In genomic region chr11:34515301-34515700, GRCm38 (mm10) we compare ENCODE assay signal across 13 mouse cellular contexts.
DNase-seq lines count a peak whose midpoint lies in the region; ATAC-seq and TF ChIP-seq lines count a peak whose summit lies in the region.
"Had no signal": no experiment of that assay in that cellular context is flagged by ENCODE, and none has a peak within 500 bp of the region (broad histone marks: within the 10 kb centered on the region; RNA-seq: fewer than 3 reads in every experiment).

No protein-coding gene starts in this region.

- H3K4me3 ChIP-seq in stomach, embryonic 14.5 days (ENCODE audit: low read depth, low read length) = no peak overlapping the region
- no peak overlapping the region for H3K4me3 ChIP-seq in stomach, postnatal 0 days (ENCODE audit: low read depth, low read length)
- H3K4me3 ChIP-seq in embryonic facial prominence, embryonic 12.5 days = no peak overlapping the region
- H3K4me3 ChIP-seq in liver, embryonic 13.5 days (replicated peaks) = no peak overlapping the region
- no peak overlapping the region for H3K4me3 ChIP-seq in lung, postnatal 0 days (ENCODE audit: low read depth, low read length)
- H3K4me3 ChIP-seq: forebrain, embryonic 10.5 days; heart, embryonic 15.5 days; hindbrain, embryonic 13.5 days; intestine, embryonic 15.5 days had no signal

- no peak for TF ChIP-seq EP300 in stomach, postnatal 0 days (optimal IDR thresholded peaks at IDR 0.05)
- no peak for TF ChIP-seq EP300 in lung, postnatal 0 days (IDR thresholded peaks at IDR 0.05)

- H3K36me3 ChIP-seq in stomach, embryonic 14.5 days (ENCODE audit: control insufficient read depth, insufficient read depth, low read length) = no peaks in the 10 kb centered on the region
- H3K36me3 ChIP-seq in stomach, postnatal 0 days (ENCODE audit: control insufficient read depth, insufficient read depth, low read length) = no peaks in the 10 kb centered on the region
- no peaks in the 10 kb centered on the region for H3K36me3 ChIP-seq in embryonic facial prominence, embryonic 12.5 days
- H3K36me3 ChIP-seq in liver, embryonic 13.5 days = no peaks in the 10 kb centered on the region
- no peaks in the 10 kb centered on the region for H3K36me3 ChIP-seq in lung, postnatal 0 days (ENCODE audit: insufficient read depth, low read length)
- H3K36me3 ChIP-seq: forebrain, embryonic 10.5 days; heart, embryonic 15.5 days; hindbrain, embryonic 13.5 days; intestine, embryonic 15.5 days had no signal

- TF ChIP-seq CTCF in stomach, postnatal 0 days (IDR thresholded peaks at IDR 0.05; ENCODE audit: low read depth) = no peak
- TF ChIP-seq CTCF in lung, postnatal 0 days (IDR thresholded peaks at IDR 0.05) = no peak

- H3K4me2 ChIP-seq in stomach, embryonic 14.5 days (replicated peaks; ENCODE audit: low read depth, low read length) = no peak overlapping the region
- no peak overlapping the region for H3K4me2 ChIP-seq in stomach, postnatal 0 days (replicated peaks; ENCODE audit: low read depth)
- H3K4me2 ChIP-seq in embryonic facial prominence, embryonic 12.5 days (replicated peaks) = no peak overlapping the region
- no peak overlapping the region for H3K4me2 ChIP-seq in liver, embryonic 13.5 days
- H3K4me2 ChIP-seq in lung, postnatal 0 days (replicated peaks; ENCODE audit: low read depth, low read length) = no peak overlapping the region
- H3K4me2 ChIP-seq: heart, embryonic 15.5 days; hindbrain, embryonic 13.5 days; intestine, embryonic 15.5 days; lung, embryonic 14.5 days had no signal

- H3K27ac ChIP-seq in stomach, embryonic 14.5 days (ENCODE audit: low read length) = no peak overlapping the region
- no peak overlapping the region for H3K27ac ChIP-seq in stomach, postnatal 0 days (replicated peaks)
- no peak overlapping the region for H3K27ac ChIP-seq in embryonic facial prominence, embryonic 12.5 days
- no peak overlapping the region for H3K27ac ChIP-seq in liver, embryonic 13.5 days
- no peak overlapping the region for H3K27ac ChIP-seq in lung, postnatal 0 days (ENCODE audit: low read length)
- H3K27ac ChIP-seq: forebrain, embryonic 10.5 days; heart, embryonic 15.5 days; hindbrain, embryonic 13.5 days; intestine, embryonic 15.5 days had no signal

- no peak for DNase-seq in stomach, postnatal 0 days (ENCODE audit: low spot score)
- DNase-seq in liver, embryonic 13.5 days = peak; percentile 45
- DNase-seq in lung, postnatal 0 days (ENCODE audit: low spot score) = no peak
- DNase-seq in left cerebral cortex, adult 18-20 months (ENCODE audit: low spot score in 2 of 2) = no peak
- DNase-seq in lung, postnatal 14 days = no peak
- DNase-seq: cerebellum, adult 18-20 months; lung, embryonic 14.5 days had no signal

- no peaks in the 10 kb centered on the region for H3K9me3 ChIP-seq in stomach, embryonic 14.5 days (ENCODE audit: control insufficient read depth, low read depth, low read length)
- H3K9me3 ChIP-seq in stomach, postnatal 0 days (ENCODE audit: control insufficient read depth, low read length) = no peaks in the 10 kb centered on the region
- no peaks in the 10 kb centered on the region for H3K9me3 ChIP-seq in embryonic facial prominence, embryonic 12.5 days
- H3K9me3 ChIP-seq in liver, embryonic 13.5 days (replicated peaks) = no peaks in the 10 kb centered on the region
- no peaks in the 10 kb centered on the region for H3K9me3 ChIP-seq in lung, postnatal 0 days (ENCODE audit: low read length)
- H3K9me3 ChIP-seq: forebrain, embryonic 10.5 days; heart, embryonic 15.5 days; hindbrain, embryonic 13.5 days; intestine, embryonic 15.5 days had no signal

- H3K27me3 ChIP-seq in stomach, embryonic 14.5 days (ENCODE audit: control insufficient read depth, insufficient read depth, low read length) = no peaks in the 10 kb centered on the region
- no peaks in the 10 kb centered on the region for H3K27me3 ChIP-seq in stomach, postnatal 0 days (ENCODE audit: control insufficient read depth, insufficient read depth, low read length)
- H3K27me3 ChIP-seq in embryonic facial prominence, embryonic 12.5 days = no peaks in the 10 kb centered on the region
- H3K27me3 ChIP-seq in liver, embryonic 13.5 days = no peaks in the 10 kb centered on the region
- H3K27me3 ChIP-seq in lung, postnatal 0 days (replicated peaks; ENCODE audit: insufficient read depth, low read length) = no peaks in the 10 kb centered on the region
- H3K27me3 ChIP-seq: heart, embryonic 15.5 days; hindbrain, embryonic 13.5 days; intestine, embryonic 15.5 days had no signal

- 29% methylated on average over 4 of the region's 4 CpGs for WGBS in stomach, embryonic 14.5 days
- 16% methylated on average over 4 of the region's 4 CpGs for WGBS in stomach, postnatal 0 days
- WGBS in embryonic facial prominence, embryonic 12.5 days = 44% methylated on average over 4 of the region's 4 CpGs
- WGBS in liver, embryonic 13.5 days (ENCODE audit: insufficient replicate concordance) = 8% methylated on average over 4 of the region's 4 CpGs
- WGBS in lung, postnatal 0 days = 20% methylated on average over 4 of the region's 4 CpGs

- ATAC-seq in stomach, embryonic 14.5 days (ENCODE audit: insufficient number of reproducible peaks, insufficient read depth, low FRiP score, low read depth) = 0 out of 2 replicates have a peak, but pooled peaks have one; percentile 42
- no peak for ATAC-seq in stomach, postnatal 0 days (ENCODE audit: low FRiP score, low TSS enrichment)
- peak; percentile 41; the same call in 1 of the 2 replicates for ATAC-seq in embryonic facial prominence, embryonic 12.5 days (ENCODE audit: insufficient number of reproducible peaks, insufficient read depth, low FRiP score, low TSS enrichment)
- peak; percentile 92 for ATAC-seq in liver, embryonic 13.5 days (ENCODE audit: low read depth)
- no peak for ATAC-seq in lung, postnatal 0 days
- ATAC-seq: intestine, embryonic 15.5 days had no signal

- H3K4me1 ChIP-seq in stomach, embryonic 14.5 days (ENCODE audit: control insufficient read depth, insufficient read depth, low read length) = no peaks in the 10 kb centered on the region
- no peaks in the 10 kb centered on the region for H3K4me1 ChIP-seq in stomach, postnatal 0 days (replicated peaks; ENCODE audit: control insufficient read depth, insufficient read depth)
- H3K4me1 ChIP-seq in embryonic facial prominence, embryonic 12.5 days = no peaks in the 10 kb centered on the region
- H3K4me1 ChIP-seq in liver, embryonic 13.5 days (replicated peaks) = no peaks in the 10 kb centered on the region
- H3K4me1 ChIP-seq in lung, postnatal 0 days (ENCODE audit: insufficient read depth, low read depth, low read length) = no peaks in the 10 kb centered on the region
- H3K4me1 ChIP-seq: forebrain, embryonic 10.5 days; heart, embryonic 15.5 days; intestine, embryonic 15.5 days had no signal

- no peak overlapping the region for H3K9ac ChIP-seq in stomach, embryonic 14.5 days (replicated peaks; ENCODE audit: low read depth, low read length)
- H3K9ac ChIP-seq in stomach, postnatal 0 days (ENCODE audit: low read length) = no peak overlapping the region
- no peak overlapping the region for H3K9ac ChIP-seq in embryonic facial prominence, embryonic 12.5 days
- H3K9ac ChIP-seq in liver, embryonic 13.5 days = no peak overlapping the region
- H3K9ac ChIP-seq in lung, postnatal 0 days (replicated peaks; ENCODE audit: low read depth) = no peak overlapping the region
- H3K9ac ChIP-seq: heart, embryonic 15.5 days; hindbrain, embryonic 13.5 days; intestine, embryonic 15.5 days; lung, embryonic 14.5 days had no signal

Comparison
In these comparisons a context has a peak if more than half of its experiments do, and no peak if none do; other contexts are left out.
1. ATAC-seq: peak in stomach, embryonic 14.5 days (single experiment), embryonic facial prominence, embryonic 12.5 days (single experiment) and liver, embryonic 13.5 days (single experiment); none in stomach, postnatal 0 days (single experiment) and lung, postnatal 0 days (single experiment).